9 mouse cellular contexts compared by ENCODE assay signal in the genomic region with DNA sequence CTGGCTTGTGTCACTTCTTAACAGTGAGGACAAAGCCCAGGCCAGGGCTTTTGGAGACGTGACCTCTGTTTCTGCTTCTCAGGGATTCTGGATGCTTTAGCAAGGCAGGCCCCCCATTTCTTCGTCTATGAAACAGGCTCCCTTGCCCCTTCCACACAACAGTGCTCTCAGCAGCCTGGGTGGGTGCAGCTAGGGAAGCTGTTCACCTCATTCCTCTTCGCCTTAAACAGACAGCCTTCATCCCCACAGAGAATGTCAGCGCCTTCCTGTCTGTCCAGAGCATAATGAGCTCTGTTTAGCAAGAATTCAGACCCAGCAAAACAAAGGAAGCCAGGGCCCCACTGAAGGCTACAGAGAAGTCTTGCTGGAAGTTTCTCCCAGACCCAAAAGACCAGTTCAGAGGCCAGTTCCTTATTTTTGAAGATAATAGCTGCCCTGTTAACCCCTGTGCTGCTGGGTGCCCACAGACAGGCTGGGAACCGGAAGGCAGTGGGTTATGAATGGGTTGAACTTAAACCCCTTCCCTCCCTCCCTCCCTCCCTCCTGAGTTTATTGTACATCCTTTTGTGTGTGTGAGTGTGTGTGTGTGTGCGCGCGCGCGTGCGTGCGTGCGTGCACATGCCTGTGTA. TPM values are rescaled to one million over a fixed set of nuclear protein-coding genes. Genes with fewer than 3 reads are reported as not detected.
A peak's percentile ranks its signal among the peaks of the same experiment; 100 is the strongest.
DNase-seq lines count a peak whose midpoint lies in the region; ATAC-seq and TF ChIP-seq lines count a peak whose summit lies in the region.
"Had no signal": no experiment of that assay in that cellular context is flagged by ENCODE, and none has a peak within 500 bp of the region (broad histone marks: within the 10 kb centered on the region; RNA-seq: fewer than 3 reads in every experiment).

No protein-coding gene starts in this region.

- ATAC-seq in neural tube, embryonic 11.5 days (ENCODE audit: insufficient read depth, low FRiP score, low TSS enrichment), result no peak
- ATAC-seq in forebrain, embryonic 12.5 days (ENCODE audit: low FRiP score), result no peak
- ATAC-seq in hindbrain, postnatal 0 days, result no peak
- peak; percentile 67 for ATAC-seq in liver, postnatal 0 days

- H3K4me1 ChIP-seq in neural tube, embryonic 11.5 days (ENCODE audit: control insufficient read depth, insufficient read depth, low read length), result no peaks in the 10 kb centered on the region; the same call in 1 of the 2 replicates
- H3K4me1 ChIP-seq in forebrain, embryonic 12.5 days, result peaks cover 36% of the 10 kb centered on the region
- H3K4me1 ChIP-seq in hindbrain, postnatal 0 days (ENCODE audit: insufficient read depth, low read length), result peaks cover 10% of the 10 kb centered on the region; the same call in 1 of the 2 replicates
- H3K4me1 ChIP-seq in liver, postnatal 0 days (ENCODE audit: insufficient read depth), result peaks cover 19% of the 10 kb centered on the region

- no peaks in the 10 kb centered on the region for H3K9me3 ChIP-seq in neural tube, embryonic 11.5 days (ENCODE audit: control insufficient read depth, low read length)
- no peaks in the 10 kb centered on the region for H3K9me3 ChIP-seq in forebrain, embryonic 12.5 days
- no peaks in the 10 kb centered on the region for H3K9me3 ChIP-seq in hindbrain, postnatal 0 days (ENCODE audit: low read length)
- no peaks in the 10 kb centered on the region for H3K9me3 ChIP-seq in liver, postnatal 0 days (ENCODE audit: low read length)

- H3K36me3 ChIP-seq in neural tube, embryonic 11.5 days (ENCODE audit: control insufficient read depth, insufficient read depth, low read length), result no peaks in the 10 kb centered on the region
- no peaks in the 10 kb centered on the region for H3K36me3 ChIP-seq in forebrain, embryonic 12.5 days (replicated peaks)
- no peaks in the 10 kb centered on the region for H3K36me3 ChIP-seq in hindbrain, postnatal 0 days (ENCODE audit: insufficient read depth, low read length)
- H3K36me3 ChIP-seq in liver, postnatal 0 days (replicated peaks; ENCODE audit: insufficient read depth, low read length), result peaks cover 4% of the 10 kb centered on the region; the same call in 1 of the 2 replicates

- H3K27ac ChIP-seq in neural tube, embryonic 11.5 days (ENCODE audit: low read depth, low read length), result peak overlapping the region; percentile 11
- H3K27ac ChIP-seq in forebrain, embryonic 12.5 days, result peak overlapping the region; percentile 54
- peak overlapping the region; percentile 71 for H3K27ac ChIP-seq in hindbrain, postnatal 0 days
- H3K27ac ChIP-seq in liver, postnatal 0 days (ENCODE audit: low read depth), result peak overlapping the region; percentile 80

- peak; percentile 60; the same call in 1 of the 2 replicates for TF ChIP-seq EP300 in liver, postnatal 0 days (IDR thresholded peaks at IDR 0.05; ENCODE audit: low read depth)

- 0 out of 2 replicates have a peak overlapping the region, but pooled peaks have one; percentile 5 for H3K9ac ChIP-seq in neural tube, embryonic 11.5 days (ENCODE audit: low read length)
- H3K9ac ChIP-seq in forebrain, embryonic 12.5 days, result peak overlapping the region; percentile 21; the same call in 1 of the 2 replicates
- no peak overlapping the region for H3K9ac ChIP-seq in hindbrain, postnatal 0 days (replicated peaks; ENCODE audit: low read length)
- no peak overlapping the region for H3K9ac ChIP-seq in liver, postnatal 0 days (replicated peaks)

- H3K27me3 ChIP-seq in neural tube, embryonic 11.5 days (ENCODE audit: control insufficient read depth, insufficient read depth, low read length), result no peaks in the 10 kb centered on the region
- no peaks in the 10 kb centered on the region for H3K27me3 ChIP-seq in forebrain, embryonic 12.5 days
- no peaks in the 10 kb centered on the region for H3K27me3 ChIP-seq in hindbrain, postnatal 0 days (ENCODE audit: insufficient read depth, low read length)
- H3K27me3 ChIP-seq in liver, postnatal 0 days (ENCODE audit: insufficient read depth, low read length), result no peaks in the 10 kb centered on the region
- H3K27me3 ChIP-seq: Patski had no signal

- H3K4me2 ChIP-seq in neural tube, embryonic 11.5 days (ENCODE audit: low read depth), result no peak overlapping the region
- no peak overlapping the region for H3K4me2 ChIP-seq in forebrain, embryonic 12.5 days
- H3K4me2 ChIP-seq in hindbrain, postnatal 0 days (ENCODE audit: low read depth, low read length), result no peak overlapping the region
- no peak overlapping the region for H3K4me2 ChIP-seq in liver, postnatal 0 days (ENCODE audit: low read depth, low read length)

- DNase-seq in neural tube, embryonic 11.5 days (ENCODE audit: low spot score), result peak; percentile 25
- DNase-seq in neural tube, embryonic 10.5 days (ENCODE audit: extremely low spot score, low spot score), result no peak
- DNase-seq in hindbrain, postnatal 0 days (ENCODE audit: low spot score), result no peak
- DNase-seq in liver, postnatal 0 days, result peak; percentile 38
- peak; percentile 42 to 64 for DNase-seq in spleen, postnatal 4 days (ENCODE audit: low spot score in 2 of 2)
- DNase-seq in c-Kit-positive CD71-positive TER-119-positive erythroid progenitor cells, embryonic 14.5 days (ENCODE audit: low spot score), result no peak
- no peak for DNase-seq in yolk sac, embryonic 10.5 days (ENCODE audit: low spot score)

- 69% methylated on average over 13 of the region's 13 CpGs for WGBS in neural tube, embryonic 11.5 days
- 36% methylated on average over 13 of the region's 13 CpGs for WGBS in forebrain, embryonic 12.5 days
- WGBS in hindbrain, postnatal 0 days, result 49% methylated on average over 13 of the region's 13 CpGs
- 34% methylated on average over 13 of the region's 13 CpGs for WGBS in liver, postnatal 0 days (ENCODE audit: insufficient replicate concordance)

- TF ChIP-seq CTCF in hindbrain, postnatal 0 days (IDR thresholded peaks at IDR 0.05; ENCODE audit: low read depth), result no peak
- TF ChIP-seq CTCF in liver, postnatal 0 days (IDR thresholded peaks at IDR 0.05; ENCODE audit: low read depth), result no peak

- no peak overlapping the region for H3K4me3 ChIP-seq in neural tube, embryonic 11.5 days (ENCODE audit: low read depth, low read length)
- no peak overlapping the region for H3K4me3 ChIP-seq in forebrain, embryonic 12.5 days (replicated peaks)
- H3K4me3 ChIP-seq in hindbrain, postnatal 0 days (ENCODE audit: low read length), result no peak overlapping the region
- no peak overlapping the region for H3K4me3 ChIP-seq in liver, postnatal 0 days (ENCODE audit: low read depth, low read length)

RNA-seq across cellular contexts. Expression of a gene that starts 47.3 kb away (rescaled TPM):
- polyA plus RNA-seq in neural tube, embryonic 11.5 days (2014; fragmentation: Nextera tagmentation; extraction: Ambion mirVana), result 10.7 and 12.2 TPM in 2 replicates
- polyA plus RNA-seq in forebrain, embryonic 12.5 days (2016; fragmentation: Nextera tagmentation; extraction: Ambion mirVana), result 10.5 and 10.7 TPM in 2 replicates
- total RNA-seq in hindbrain, postnatal 0 days (2014; rRNA removed), result 46.2 and 60.5 TPM in 2 replicates
- polyA plus RNA-seq in hindbrain, postnatal 0 days (2015; fragmentation: Nextera tagmentation; extraction: Ambion mirVana), result 30.0 and 30.8 TPM in 2 replicates
- polyA plus RNA-seq in liver, postnatal 0 days (2015; fragmentation: Nextera tagmentation; extraction: Ambion mirVana), result 9.9 and 11.3 TPM in 2 replicates

Comparison
In these comparisons a context has a peak if more than half of its experiments do, and no peak if none do; other contexts are left out.
1. DNase-seq: peak in neural tube, embryonic 11.5 days (single experiment), liver, postnatal 0 days (single experiment) and spleen, postnatal 4 days (2 of 2); none in neural tube, embryonic 10.5 days (single experiment), hindbrain, postnatal 0 days (single experiment), c-Kit-positive CD71-positive TER-119-positive erythroid progenitor cells, embryonic 14.5 days (single experiment) and yolk sac, embryonic 10.5 days (single experiment).
2. H3K27ac ChIP-seq: peak in every context shown above with its lines; median percentile 80 in liver, postnatal 0 days; 71 in hindbrain, postnatal 0 days; 54 in forebrain, embryonic 12.5 days; 11 in neural tube, embryonic 11.5 days.
3. H3K9ac ChIP-seq: peak in neural tube, embryonic 11.5 days (single experiment) and forebrain, embryonic 12.5 days (single experiment); none in hindbrain, postnatal 0 days (single experiment) and liver, postnatal 0 days (single experiment).